Mouse (Mus musculus) adrenal gland, postnatal 14 days (tissue): Measurements from ENCODE around the gene Tsc22d1. TPM values are rescaled to one million over a fixed set of nuclear protein-coding genes. Genes with fewer than 3 reads are reported as not detected.

Experiments
- total RNA-seq: library from RNA; stranded (reverse); gene quantifications from 2 replicates; pipeline ENCODE4 v1.2.3, GENCODE M21; 2021

Gene Tsc22d1
- total RNA-seq, 1 experiment from 2014 or later: 846 TPM

Other genes starting within 250 kb of the Tsc22d1 start
- gene Serp2, start 141.9 kb downstream of the Tsc22d1 start, total RNA-seq: 6.4 and 7.3 TPM in 2 replicates